Mouse (Mus musculus) heart, postnatal 0 days (tissue): Measurements from ENCODE around the gene Hoxa11. TPM values are rescaled to one million over a fixed set of nuclear protein-coding genes. Genes with fewer than 3 reads are reported as not detected.
A peak's percentile ranks its signal among the peaks of the same experiment; 100 is the strongest.

Experiments
- ATAC-seq: fragments of 200-750 bp; cut with Nextera tagmentation; 2 replicates; pipeline ENCODE4 v1.8.0; 2017; ENCODE audit warnings: low read depth, moderate number of reproducible peaks, moderate library complexity; ENCODE audit not compliant: insufficient read depth
- DNase-seq: peaks from one replicate; pipeline ENCODE4 v3.0.0-alpha.2; 2016; ENCODE audit warnings: low spot score
- H3K27ac ChIP-seq: fragments of 300-500 bp; sonication (generic); 2 replicates; pipeline ENCODE4 v1.5.1; 2014; ENCODE audit warnings: low read depth, mild to moderate bottlenecking
- H3K27me3 ChIP-seq: fragments of 300-500 bp; sonication (generic); 2 replicates; pipeline ENCODE4 v1.6.1; 2014; ENCODE audit warnings: low read length, mixed read lengths; ENCODE audit not compliant: control insufficient read depth, insufficient read depth
- H3K36me3 ChIP-seq: fragments of 300-500 bp; sonication (generic); replicated peaks from 2 replicates; pipeline ENCODE4 v1.6.1; 2014; ENCODE audit warnings: low read length, mixed read lengths; ENCODE audit not compliant: control insufficient read depth, insufficient read depth
- H3K4me1 ChIP-seq: fragments of 300-500 bp; sonication (generic); 2 replicates; pipeline ENCODE4 v1.6.1; 2014; ENCODE audit warnings: antibody characterized with exemption; ENCODE audit not compliant: control insufficient read depth, insufficient read depth
- H3K4me2 ChIP-seq: fragments of 300-500 bp; sonication (generic); 2 replicates; pipeline ENCODE4 v1.6.1; 2014; ENCODE audit warnings: low read depth, mild to moderate bottlenecking, low read length, moderate library complexity
- H3K4me3 ChIP-seq: fragments of 300-500 bp; sonication (generic); 2 replicates; pipeline ENCODE4 v1.5.1; 2014; ENCODE audit warnings: low read depth, low read length
- H3K9ac ChIP-seq: fragments of 300-500 bp; sonication (generic); replicated peaks from 2 replicates; pipeline ENCODE4 v1.6.1; 2014; ENCODE audit warnings: low read depth, low read length, mixed read lengths
- H3K9me3 ChIP-seq: fragments of 300-500 bp; sonication (generic); replicated peaks from 2 replicates; pipeline ENCODE4 v1.6.1; 2016; ENCODE audit warnings: low read length; ENCODE audit not compliant: control insufficient read depth
- CTCF ChIP-seq: IDR thresholded peaks from 2 replicates; pipeline ENCODE4 v1.5.1; 2016; ENCODE audit warnings: antibody characterized with exemption, control low read depth, low read depth
- EP300 ChIP-seq: IDR thresholded peaks from 2 replicates; pipeline ENCODE4 v1.6.1; 2016; ENCODE audit warnings: antibody characterized with exemption, low read depth
- WGBS: fragments of 180-500 bp; shearing (Covaris S2); extraction: QIAGEN DNeasy Blood & Tissue Kit; methylation state at CpG from one replicate; pipeline ENCODE4 v1.1.7; 2014; 5-methylcytosine and 5-hydroxymethylcytosine counted together
- polyA plus RNA-seq: library from polyadenylated mRNA; unstranded; fragments of >200 nt; fragmentation: Nextera tagmentation; extraction: Ambion mirVana; gene quantifications from 2 replicates; pipeline ENCODE4 v1.2.1, GENCODE M21; 2015
- total RNA-seq: library from RNA; depleted of rRNA; stranded (reverse); fragments of >200 nt; gene quantifications from 2 replicates; pipeline ENCODE4 v1.2.3, GENCODE M21; 2014; ENCODE audit warnings: low replicate concordance

Hoxa11 gene
- total and polyA plus RNA-seq, 2 experiments from 2014 or later: 0.11 TPM; not detected in 1

GRCm38 (mm10) chr6:52273656-52274280 lies 28.2 kb upstream of the Hoxa11 start:
- DNase-seq (no peak), ATAC-seq (no peak)
- TF ChIP-seq EP300 (no peak), CTCF (no peak)
- Histone ChIP-seq H3K27me3 (peaks cover 95% of the 10 kb centered on the region), H3K4me1 (no peaks in the 10 kb centered on the region), H3K9ac (no peak overlapping the region), H3K36me3 (no peaks in the 10 kb centered on the region), H3K27ac (no peak overlapping the region), H3K9me3 (no peaks in the 10 kb centered on the region), H3K4me2 (no peak overlapping the region), H3K4me3 (peak overlapping the region; percentile 14; the same call in 1 of the 2 replicates)
- 8% methylated on average over 22 of the region's 22 CpGs for WGBS

GRCm38 (mm10) chr6:52272766-52273655 lies 27.4 kb upstream of the Hoxa11 start:
- Histone ChIP-seq H3K27ac (no peak overlapping the region), H3K4me3 (peak overlapping the region; percentile 14; the same call in 1 of the 2 replicates)
- ATAC-seq: no peak

GRCm38 (mm10) chr6:52270494-52271480 lies 25.2 kb upstream of the Hoxa11 start:
- Histone ChIP-seq H3K27me3 (peaks cover 98% of the 10 kb centered on the region), H3K9ac (no peak overlapping the region), H3K4me1 (no peaks in the 10 kb centered on the region), H3K27ac (no peak overlapping the region), H3K9me3 (no peaks in the 10 kb centered on the region), H3K4me3 (no peak overlapping the region), H3K4me2 (no peak overlapping the region), H3K36me3 (no peaks in the 10 kb centered on the region)
- no peak for ATAC-seq
- 11% methylated on average over 23 of the region's 23 CpGs for WGBS
- no peak for DNase-seq
- TF ChIP-seq CTCF (peak; percentile 56), EP300 (no peak)

More at GRCm38 (mm10) chr6:52272766-52273655, 27.4 kb upstream of the Hoxa11 start:
- H3K36me3 ChIP-seq: no peaks in the 10 kb centered on the region
- H3K4me2 ChIP-seq: no peak overlapping the region
- H3K27me3 ChIP-seq: peaks cover 99% of the 10 kb centered on the region
- 18% methylated on average over 22 of the region's 22 CpGs for WGBS
- H3K9me3 ChIP-seq: no peaks in the 10 kb centered on the region
- no peaks in the 10 kb centered on the region for H3K4me1 ChIP-seq
- DNase-seq: no peak
- no peak overlapping the region for H3K9ac ChIP-seq
- TF ChIP-seq CTCF: no peak
- no peak for TF ChIP-seq EP300

- peaks cover 98% of the 10 kb centered on the region for H3K27me3 ChIP-seq
- no peak for ATAC-seq
- H3K4me2 ChIP-seq: no peak overlapping the region
- no peaks in the 10 kb centered on the region for H3K36me3 ChIP-seq
- H3K4me3 ChIP-seq: no peak overlapping the region
- no peaks in the 10 kb centered on the region for H3K9me3 ChIP-seq
- no peak for DNase-seq
- H3K4me1 ChIP-seq: no peaks in the 10 kb centered on the region
- no peak for TF ChIP-seq CTCF
- TF ChIP-seq EP300: no peak
- no peak overlapping the region for H3K9ac ChIP-seq
- 4% methylated on average over 3 of the region's 3 CpGs for WGBS
- no peak overlapping the region for H3K27ac ChIP-seq
Observed at GRCm38 (mm10) chr6:52268756-52269155, 23.1 kb upstream of the Hoxa11 start.

GRCm38 (mm10) chr6:52268341-52268740 lies 22.7 kb upstream of the Hoxa11 start:
- H3K27me3 ChIP-seq: peaks cover 98% of the 10 kb centered on the region
- no peak overlapping the region for H3K27ac ChIP-seq
- ATAC-seq (no peak), DNase-seq (no peak)
- H3K9me3 ChIP-seq: no peaks in the 10 kb centered on the region
- H3K4me1 ChIP-seq: no peaks in the 10 kb centered on the region
- 10% methylated on average over 7 of the region's 7 CpGs for WGBS
- H3K4me3 ChIP-seq: no peak overlapping the region
- TF ChIP-seq CTCF: no peak
- TF ChIP-seq EP300: no peak
- H3K9ac ChIP-seq: no peak overlapping the region
- no peak overlapping the region for H3K4me2 ChIP-seq
- no peaks in the 10 kb centered on the region for H3K36me3 ChIP-seq
